Mouse (Mus musculus) ES-E14 (cell line): ENCODE results near the gene Scgb1b7. TPM values are rescaled to one million over a fixed set of nuclear protein-coding genes. Genes with fewer than 3 reads are reported as not detected.
"Not testable (repeated sequence)": the region's sequence is repeated elsewhere in the genome, so short reads cannot be mapped to it uniquely, and the experiment has no call there.

Experiments used
- DNase-seq: peaks from one replicate; pipeline ENCODE4 v3.0.0-alpha.2; 2013; ENCODE audit warnings: low read depth, low spot score
- H3K27ac ChIP-seq: 2 replicates; pipeline ENCODE4 v1.5.1; 2012; ENCODE audit warnings: low read depth, mild to moderate bottlenecking, low read length, moderate library complexity, mixed read lengths; ENCODE audit not compliant: poor library complexity, insufficient read depth, severe bottlenecking
- H3K36me3 ChIP-seq: 2 replicates; pipeline ENCODE4 v1.6.1; 2012; ENCODE audit warnings: mild to moderate bottlenecking, low read length, moderate library complexity, mixed read lengths; ENCODE audit not compliant: control insufficient read depth, poor library complexity, insufficient read depth, severe bottlenecking
- H3K4me1 ChIP-seq, 2 experiments: fragments of 150-350 bp in 1 of 2; sonication (generic) in 1 of 2; 2 replicates each; pipeline ENCODE4 v1.6.1; 2012; ENCODE audit warnings: low read length in 2 of 2, mild to moderate bottlenecking in 1 of 2, mixed read lengths in 1 of 2; ENCODE audit not compliant: control insufficient read depth in 2 of 2, insufficient read depth in 2 of 2, poor library complexity in 1 of 2
- H3K4me3 ChIP-seq, 2 experiments: fragments of 150-350 bp in 1 of 2; sonication (generic) in 1 of 2; 2 replicates each; pipeline ENCODE4 v1.5.1; 2012; ENCODE audit warnings: low read length in 2 of 2, low read depth in 1 of 2, mild to moderate bottlenecking in 1 of 2, mixed read lengths in 1 of 2; ENCODE audit not compliant: insufficient read depth in 1 of 2, poor library complexity in 1 of 2, severe bottlenecking in 1 of 2
- H3K9ac ChIP-seq: 2 replicates; pipeline ENCODE4 v1.6.1; 2012; ENCODE audit warnings: low read depth, mild to moderate bottlenecking, low read length, mixed read lengths; ENCODE audit not compliant: poor library complexity, insufficient read depth, severe bottlenecking
- H3K9me3 ChIP-seq: fragments of 150-350 bp; sonication (generic); 2 replicates; pipeline ENCODE4 v1.6.1; 2012; ENCODE audit warnings: low read depth, mild to moderate bottlenecking, low read length; ENCODE audit not compliant: control insufficient read depth, insufficient read depth
- in situ Hi-C, 2 experiments: fragments of 600-800 bp; cut with MboI; formaldehyde crosslinking; loops; one replicate each; pipeline ENCODE4 v1.15.1; 2025; ENCODE audit warnings: low sequenced_read_pairs in 2 of 2, inconsistent platforms in 1 of 2; ENCODE audit not compliant: unreplicated experiment in 2 of 2
- total RNA-seq: library from RNA; depleted of rRNA; stranded (reverse); fragments of 300-350 nt; gene quantifications from 2 replicates; pipeline ENCODE4 v1.2.3, GENCODE M21; 2012; rRNA removed

Gene Scgb1b7
- not detected in 2 replicates for total RNA-seq

DNA sequence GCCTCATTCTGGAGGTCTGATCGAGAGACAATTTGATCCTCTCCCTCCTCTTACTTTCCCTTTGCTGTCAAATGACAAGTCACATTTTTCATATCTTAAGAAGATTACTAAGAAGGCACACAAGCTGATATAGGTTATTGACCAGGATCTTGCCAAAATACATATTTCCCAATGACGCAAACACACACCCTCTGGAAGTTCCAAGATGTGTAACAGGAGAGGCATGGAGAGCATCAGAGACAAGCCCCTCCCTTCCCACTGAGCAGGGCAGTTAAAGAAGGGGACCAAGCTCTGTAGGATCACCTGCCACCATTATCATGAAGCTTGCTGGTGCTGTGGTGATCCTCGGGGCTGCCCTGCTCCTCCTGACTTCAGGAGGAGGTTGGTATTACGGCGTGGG, at the start of gene Scgb1b7:
Gene Scgb1b7, plus strand, starts transcription at position 301 of the 400 bp plus-strand sequence.
- H3K9me3 ChIP-seq, H3K36me3 ChIP-seq, H3K27ac ChIP-seq, DNase-seq, H3K9ac ChIP-seq, H3K4me1 ChIP-seq, H3K4me3 ChIP-seq, in situ Hi-C loops: not testable (repeated sequence)

DNA sequence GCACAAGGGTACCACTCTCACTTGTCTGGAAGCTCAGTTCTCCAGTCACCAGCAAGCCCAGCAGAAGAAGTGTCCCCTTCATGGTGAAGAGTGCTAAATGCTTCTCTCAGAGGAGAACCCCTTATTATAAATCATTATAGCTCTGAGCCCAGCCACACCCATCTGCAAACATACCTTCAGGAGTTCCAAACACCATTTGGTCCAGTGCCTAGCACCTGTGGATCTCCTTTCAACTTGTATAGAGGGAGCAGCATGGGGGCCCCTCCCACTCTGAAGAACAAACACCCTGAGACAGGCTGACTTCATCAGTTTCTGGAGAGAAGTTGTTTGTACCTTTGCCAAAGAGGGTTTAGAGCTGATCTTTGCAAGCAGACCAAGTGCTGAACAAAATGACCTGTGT, 6.8 kb upstream of the Scgb1b7 start, which contains the start of gene Scgb2b7:
Gene Scgb2b7, minus strand, starts transcription at position 101 of the 400 bp plus-strand sequence.
- H3K4me1 ChIP-seq, H3K27ac ChIP-seq, H3K9ac ChIP-seq, H3K36me3 ChIP-seq, in situ Hi-C loops, H3K4me3 ChIP-seq, DNase-seq, H3K9me3 ChIP-seq: not testable (repeated sequence)

Other genes with a start within 250 kb of the Scgb1b7 start
- not detected in 2 replicates for gene Scgb2b7, start 6.9 kb upstream of the Scgb1b7 start, total RNA-seq